Mouse (Mus musculus) midbrain, embryonic 12.5 days (tissue): Measurements from ENCODE around the gene Kpna1. TPM values are rescaled to one million over a fixed set of nuclear protein-coding genes. Genes with fewer than 3 reads are reported as not detected.

Experiments used
- ATAC-seq: fragments of 200-750 bp; cut with Nextera tagmentation; 2 replicates; pipeline ENCODE4 v1.8.0; 2017; ENCODE audit warnings: low read depth, moderate TSS enrichment, moderate library complexity; ENCODE audit not compliant: low FRiP score
- H3K27ac ChIP-seq: fragments of 300-500 bp; sonication (generic); replicated peaks from 2 replicates; pipeline ENCODE4 v1.5.1; 2016; ENCODE audit warnings: mild to moderate bottlenecking
- H3K27me3 ChIP-seq: fragments of 300-500 bp; sonication (generic); 2 replicates; pipeline ENCODE4 v1.6.1; 2016; ENCODE audit warnings: mild to moderate bottlenecking
- H3K36me3 ChIP-seq: fragments of 300-500 bp; sonication (generic); 2 replicates; pipeline ENCODE4 v1.6.1; 2016
- H3K4me1 ChIP-seq: fragments of 300-500 bp; sonication (generic); 2 replicates; pipeline ENCODE4 v1.6.1; 2016
- H3K4me2 ChIP-seq: fragments of 300-500 bp; sonication (generic); replicated peaks from 2 replicates; pipeline ENCODE4 v1.6.1; 2016; ENCODE audit warnings: mild to moderate bottlenecking, moderate library complexity
- H3K4me3 ChIP-seq: fragments of 300-500 bp; sonication (generic); 2 replicates; pipeline ENCODE4 v1.5.1; 2016; ENCODE audit warnings: mild to moderate bottlenecking
- H3K9ac ChIP-seq: fragments of 300-500 bp; sonication (generic); replicated peaks from 2 replicates; pipeline ENCODE4 v1.6.1; 2016; ENCODE audit warnings: mild to moderate bottlenecking, moderate library complexity
- H3K9me3 ChIP-seq: fragments of 300-500 bp; sonication (generic); 2 replicates; pipeline ENCODE4 v1.6.1; 2016; ENCODE audit warnings: mild to moderate bottlenecking
- WGBS: fragments of 180-500 bp; shearing (Covaris S2); methylation state at CpG from one replicate; pipeline ENCODE4 v1.1.7; 2016; 5-methylcytosine and 5-hydroxymethylcytosine counted together
- polyA plus RNA-seq: library from polyadenylated mRNA; unstranded; fragments of >200 nt; fragmentation: Nextera tagmentation; extraction: Ambion mirVana; gene quantifications from 2 replicates; pipeline ENCODE4 v1.2.1, GENCODE M21; 2016

Gene Kpna1
- polyA plus RNA-seq, 1 experiment from 2014 or later = 82.8 TPM

GRCm38 (mm10) chr16:36074772-36075171, 96.2 kb downstream of the Kpna1 start:
- H3K9me3 ChIP-seq = no peaks in the 10 kb centered on the region
- H3K36me3 ChIP-seq = no peaks in the 10 kb centered on the region
- H3K4me1 ChIP-seq = peaks cover 13% of the 10 kb centered on the region
- no peak overlapping the region for H3K4me2 ChIP-seq
- H3K27ac ChIP-seq = no peak overlapping the region
- H3K27me3 ChIP-seq = no peaks in the 10 kb centered on the region
- ATAC-seq = no peak
- H3K4me3 ChIP-seq = no peak overlapping the region
- 98% methylated on average over 3 of the region's 3 CpGs for WGBS
- no peak overlapping the region for H3K9ac ChIP-seq

GRCm38 (mm10) chr16:36079916-36080315, 101.4 kb downstream of the Kpna1 start:
- no peaks in the 10 kb centered on the region for H3K27me3 ChIP-seq
- no peak overlapping the region for H3K9ac ChIP-seq
- no peaks in the 10 kb centered on the region for H3K4me1 ChIP-seq
- no peak overlapping the region for H3K4me2 ChIP-seq
- H3K4me3 ChIP-seq = no peak overlapping the region
- no peak for ATAC-seq
- no peaks in the 10 kb centered on the region for H3K9me3 ChIP-seq
- H3K27ac ChIP-seq = no peak overlapping the region
- 98% methylated on average over 3 of the region's 3 CpGs for WGBS
- peaks cover 19% of the 10 kb centered on the region for H3K36me3 ChIP-seq

Other genes starting within 250 kb of the Kpna1 start
- 24.5 and 26.3 TPM in 2 replicates for gene Dirc2, start 209.4 kb upstream of the Kpna1 start, polyA plus RNA-seq
- 20.9 and 21.9 TPM in 2 replicates for gene Hspbap1, start 208.4 kb upstream of the Kpna1 start, polyA plus RNA-seq
- gene Parp14, start 107.2 kb upstream of the Kpna1 start, polyA plus RNA-seq = 0.30 and 0.45 TPM in 2 replicates
- gene Parp9, start 40.3 kb upstream of the Kpna1 start, polyA plus RNA-seq = 2.2 TPM in 2 replicates
- gene Dtx3l, start 39.6 kb upstream of the Kpna1 start, polyA plus RNA-seq = 2.3 and 3.0 TPM in 2 replicates
- 12.5 and 13.2 TPM in 2 replicates for gene Wdr5b, start 62.4 kb downstream of the Kpna1 start, polyA plus RNA-seq
- 183 and 184 TPM in 2 replicates for gene Fam162a, start 92.8 kb downstream of the Kpna1 start, polyA plus RNA-seq
- gene Ccdc58, start 92.9 kb downstream of the Kpna1 start, polyA plus RNA-seq = 59.9 and 64.9 TPM in 2 replicates
- gene Csta1, start 152.5 kb downstream of the Kpna1 start, polyA plus RNA-seq = 0.06 TPM in 1 of 2 replicates, not detected in the other
- gene Stfa2l1, start 178.1 kb downstream of the Kpna1 start, polyA plus RNA-seq = not detected in 2 replicates
- 1.5 and 2.0 TPM in 2 replicates for gene Gm5483, start 205.5 kb downstream of the Kpna1 start, polyA plus RNA-seq
- gene Gm5416, start 231.7 kb downstream of the Kpna1 start, polyA plus RNA-seq = not detected in 2 replicates
- not detected in 2 replicates for gene 2010005H15Rik, start 242.7 kb downstream of the Kpna1 start, polyA plus RNA-seq